In the genomic region with DNA sequence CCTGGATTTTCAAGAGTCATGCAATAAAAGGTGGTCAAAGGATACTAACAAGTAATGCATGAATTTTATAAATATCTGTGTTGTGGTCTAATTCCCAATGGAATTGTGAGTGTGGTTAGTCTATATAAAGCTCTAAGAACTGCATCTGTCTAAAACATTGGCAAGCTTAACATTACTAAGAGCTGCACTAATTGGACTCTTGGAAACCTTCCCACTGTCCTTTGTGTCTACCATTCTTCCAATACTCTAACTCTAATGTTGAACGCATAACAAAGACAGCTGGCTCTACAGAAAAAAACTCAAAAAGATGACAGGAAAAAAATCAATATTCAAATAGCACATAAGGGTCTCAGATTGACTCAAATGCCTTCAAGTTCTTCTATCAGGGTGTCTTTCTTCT, we compare ENCODE assay signal across 18 mouse cellular contexts. TPM values are rescaled to one million over a fixed set of nuclear protein-coding genes. Genes with fewer than 3 reads are reported as not detected.
"Had no signal": no experiment of that assay in that cellular context is flagged by ENCODE, and none has a peak within 500 bp of the region (broad histone marks: within the 10 kb centered on the region; RNA-seq: fewer than 3 reads in every experiment).

No protein-coding gene starts in this region.

- H3K36me3 ChIP-seq: lung, embryonic 15.5 days; midbrain, embryonic 13.5 days; neural tube, embryonic 13.5 days; stomach, embryonic 15.5 days had no signal

- H3K4me3 ChIP-seq: lung, embryonic 15.5 days; megakaryocyte, embryonic 14.5 days; midbrain, embryonic 13.5 days; neural tube, embryonic 13.5 days; stomach, embryonic 15.5 days had no signal

- H3K9me3 ChIP-seq: lung, embryonic 15.5 days; megakaryocyte, embryonic 14.5 days; midbrain, embryonic 13.5 days; neural tube, embryonic 13.5 days; stomach, embryonic 15.5 days had no signal

- H3K9ac ChIP-seq: liver, postnatal 0 days; lung, embryonic 15.5 days; midbrain, embryonic 13.5 days; neural tube, embryonic 13.5 days; stomach, embryonic 15.5 days had no signal

- H3K27me3 ChIP-seq: lung, embryonic 15.5 days; megakaryocyte, embryonic 14.5 days; midbrain, embryonic 13.5 days; neural tube, embryonic 13.5 days; stomach, embryonic 15.5 days had no signal

- ATAC-seq: liver, postnatal 0 days; lung, postnatal 0 days; midbrain, embryonic 13.5 days; midbrain, embryonic 16.5 days had no signal

- H3K4me2 ChIP-seq: lung, embryonic 15.5 days; midbrain, embryonic 11.5 days; midbrain, embryonic 13.5 days; neural tube, embryonic 13.5 days; stomach, embryonic 15.5 days had no signal

- H3K4me1 ChIP-seq: lung, embryonic 15.5 days; megakaryocyte, embryonic 14.5 days; midbrain, embryonic 13.5 days; neural tube, embryonic 13.5 days; stomach, embryonic 15.5 days had no signal

- DNase-seq: liver, postnatal 0 days; lung, adult 2 months; lung, postnatal 14 days; lung, postnatal 36 days; right cerebral cortex, postnatal 14 days; thymus, adult 2 months; thymus, postnatal 25 days; thymus, postnatal 4 days had no signal

- H3K27ac ChIP-seq: lung, embryonic 15.5 days; macrophage; midbrain, embryonic 13.5 days; neural tube, embryonic 13.5 days; stomach, embryonic 15.5 days; stomach, postnatal 0 days had no signal

RNA-seq across cellular contexts. Expression of a gene that starts 58.1 kb away (rescaled TPM):
- polyA plus RNA-seq: liver, postnatal 0 days; macrophage had no signal
